Mouse (Mus musculus) small intestine, adult 2 months (tissue): Measurements from ENCODE around the gene Adgrd1. TPM values are rescaled to one million over a fixed set of nuclear protein-coding genes. Genes with fewer than 3 reads are reported as not detected.

Experiments
- H3K27ac ChIP-seq: fragments of 200-500 bp; 2 replicates; pipeline ENCODE4 v1.5.1; 2012; ENCODE audit warnings: low read depth, low read length, control low read depth, inconsistent platforms; ENCODE audit not compliant: insufficient read depth
- H3K27me3 ChIP-seq: fragments of 200-500 bp; 2 replicates; pipeline ENCODE4 v1.6.1; 2012; ENCODE audit warnings: mild to moderate bottlenecking, moderate library complexity, low read length, inconsistent platforms; ENCODE audit not compliant: control insufficient read depth, insufficient read depth
- H3K36me3 ChIP-seq: fragments of 200-500 bp; 2 replicates; pipeline ENCODE4 v1.6.1; 2012; ENCODE audit warnings: mild to moderate bottlenecking, low read length, control low read depth, inconsistent platforms; ENCODE audit not compliant: control insufficient read depth, insufficient read depth
- H3K4me1 ChIP-seq: fragments of 200-500 bp; 2 replicates; pipeline ENCODE4 v1.6.1; 2012; ENCODE audit warnings: low read length, inconsistent platforms, mixed read lengths; ENCODE audit not compliant: control insufficient read depth, insufficient read depth, insufficient read length
- H3K4me3 ChIP-seq: fragments of 200-500 bp; 2 replicates; pipeline ENCODE4 v1.5.1; 2012; ENCODE audit warnings: low read depth, mild to moderate bottlenecking, control low read depth, inconsistent platforms, low read length, moderate library complexity
- CTCF ChIP-seq: fragments of 200-500 bp; IDR thresholded peaks from 2 replicates; pipeline ENCODE4 v1.5.1; 2012; ENCODE audit warnings: low read depth, mild to moderate bottlenecking, control low read depth, inconsistent platforms, low read length, moderate library complexity, mixed read lengths; ENCODE audit not compliant: insufficient replicate concordance, insufficient read length; ENCODE audit errors: extremely low read depth
- POLR2A ChIP-seq: fragments of 200-500 bp; IDR thresholded peaks from 2 replicates; pipeline ENCODE4 v1.6.1; 2012; ENCODE audit warnings: low read depth, mild to moderate bottlenecking, control low read depth, inconsistent platforms, low read length, moderate library complexity
- WGBS: fragments of 180-500 bp; shearing (Covaris S2); methylation state at CpG from one replicate; pipeline ENCODE4 v1.1.7; 2018; 5-methylcytosine and 5-hydroxymethylcytosine counted together
- polyA plus RNA-seq: library from polyadenylated mRNA; depleted of rRNA; stranded (reverse); fragments of >200 nt; gene quantifications from 2 replicates; pipeline ENCODE4 v1.2.3, GENCODE M21; 2012

Adgrd1 gene
- polyA plus RNA-seq, 1 experiment, result 9.0 TPM

DNA sequence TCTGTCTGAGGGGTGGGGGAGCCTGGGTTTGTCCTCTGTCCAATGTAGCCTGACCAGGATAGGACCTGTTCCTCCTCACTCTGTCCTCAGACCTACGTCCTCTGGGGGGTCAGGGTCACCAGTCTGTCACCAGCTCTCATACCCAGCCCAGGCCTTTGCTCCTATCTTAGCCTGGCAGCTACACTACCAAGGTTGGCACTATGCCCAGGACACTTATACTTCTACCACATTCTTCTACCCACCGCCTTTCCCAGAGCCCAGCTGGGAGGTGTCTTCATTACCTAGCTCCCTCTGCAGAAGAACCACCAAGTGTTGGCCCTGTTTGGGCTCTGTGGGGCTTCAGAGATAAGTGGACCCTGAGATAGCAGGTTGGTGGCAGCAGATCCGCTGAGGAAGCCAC is 103.6 kb downstream of the Adgrd1 start:
- H3K27ac ChIP-seq, result no peak overlapping the region
- no peaks in the 10 kb centered on the region for H3K36me3 ChIP-seq
- 37% methylated on average over 3 of the region's 3 CpGs for WGBS
- no peak for TF ChIP-seq POLR2A
- no peak overlapping the region for H3K4me3 ChIP-seq
- H3K27me3 ChIP-seq, result no peaks in the 10 kb centered on the region
- H3K4me1 ChIP-seq, result no peaks in the 10 kb centered on the region

DNA sequence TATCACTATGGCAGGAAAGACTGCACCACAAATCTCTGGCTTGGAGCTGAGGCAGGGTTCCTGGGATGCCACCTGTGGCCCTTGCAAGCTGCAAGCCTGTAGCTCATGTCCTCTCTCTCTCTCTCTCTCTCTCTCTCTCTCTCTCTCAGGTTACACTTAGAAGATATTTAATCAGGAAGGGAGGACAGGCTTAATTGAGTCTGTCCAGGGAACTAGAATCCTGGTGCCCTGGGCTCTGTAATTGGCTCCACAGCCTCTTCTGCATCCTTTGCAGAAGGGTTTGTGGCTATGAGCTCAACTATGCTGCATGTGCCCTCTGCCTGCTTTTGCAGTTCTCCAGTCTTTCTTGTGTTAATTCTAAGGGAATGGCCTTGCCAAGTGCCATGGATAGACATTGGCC is 111.7 kb downstream of the Adgrd1 start:
- H3K27ac ChIP-seq, result no peak overlapping the region
- no peak overlapping the region for H3K4me3 ChIP-seq
- no peaks in the 10 kb centered on the region for H3K27me3 ChIP-seq
- H3K36me3 ChIP-seq, result no peaks in the 10 kb centered on the region
- no peaks in the 10 kb centered on the region for H3K4me1 ChIP-seq
- TF ChIP-seq CTCF (no peak), POLR2A (no peak)

GRCm38 (mm10) chr5:129208845-129209244 is 112.3 kb downstream of the Adgrd1 start:
- H3K4me1 ChIP-seq, result no peaks in the 10 kb centered on the region
- H3K4me3 ChIP-seq, result no peak overlapping the region
- WGBS, result 47% methylated on average over 4 of the region's 4 CpGs
- H3K36me3 ChIP-seq, result no peaks in the 10 kb centered on the region
- H3K27ac ChIP-seq, result no peak overlapping the region
- no peak for TF ChIP-seq POLR2A
- no peak for TF ChIP-seq CTCF
- no peaks in the 10 kb centered on the region for H3K27me3 ChIP-seq

GRCm38 (mm10) chr5:129211385-129212031 is 115.0 kb downstream of the Adgrd1 start:
- Histone ChIP-seq H3K4me1 (no peaks in the 10 kb centered on the region), H3K4me3 (no peak overlapping the region), H3K36me3 (no peaks in the 10 kb centered on the region), H3K27ac (no peak overlapping the region), H3K27me3 (no peaks in the 10 kb centered on the region)
- 47% methylated on average over 14 of the region's 14 CpGs for WGBS
- TF ChIP-seq POLR2A (no peak), CTCF (no peak)

GRCm38 (mm10) chr5:129214023-129214422 is 117.5 kb downstream of the Adgrd1 start:
- Histone ChIP-seq H3K4me3 (no peak overlapping the region), H3K4me1 (no peaks in the 10 kb centered on the region), H3K27ac (no peak overlapping the region), H3K27me3 (0 out of 2 replicates have a peak, but pooled peaks cover 2% of the 10 kb centered on the region), H3K36me3 (no peaks in the 10 kb centered on the region)
- WGBS, result 49% methylated on average over 9 of the region's 9 CpGs
- no peak for TF ChIP-seq CTCF
- no peak for TF ChIP-seq POLR2A

- Histone ChIP-seq H3K27ac (no peak overlapping the region), H3K4me3 (no peak overlapping the region), H3K36me3 (no peaks in the 10 kb centered on the region), H3K4me1 (no peaks in the 10 kb centered on the region), H3K27me3 (0 out of 2 replicates have a peak, but pooled peaks cover 2% of the 10 kb centered on the region)
- 82% methylated on average over 2 of the region's 2 CpGs for WGBS
- no peak for TF ChIP-seq CTCF
- no peak for TF ChIP-seq POLR2A
Measured at GRCm38 (mm10) chr5:129216001-129216400, 119.5 kb downstream of the Adgrd1 start.

DNA sequence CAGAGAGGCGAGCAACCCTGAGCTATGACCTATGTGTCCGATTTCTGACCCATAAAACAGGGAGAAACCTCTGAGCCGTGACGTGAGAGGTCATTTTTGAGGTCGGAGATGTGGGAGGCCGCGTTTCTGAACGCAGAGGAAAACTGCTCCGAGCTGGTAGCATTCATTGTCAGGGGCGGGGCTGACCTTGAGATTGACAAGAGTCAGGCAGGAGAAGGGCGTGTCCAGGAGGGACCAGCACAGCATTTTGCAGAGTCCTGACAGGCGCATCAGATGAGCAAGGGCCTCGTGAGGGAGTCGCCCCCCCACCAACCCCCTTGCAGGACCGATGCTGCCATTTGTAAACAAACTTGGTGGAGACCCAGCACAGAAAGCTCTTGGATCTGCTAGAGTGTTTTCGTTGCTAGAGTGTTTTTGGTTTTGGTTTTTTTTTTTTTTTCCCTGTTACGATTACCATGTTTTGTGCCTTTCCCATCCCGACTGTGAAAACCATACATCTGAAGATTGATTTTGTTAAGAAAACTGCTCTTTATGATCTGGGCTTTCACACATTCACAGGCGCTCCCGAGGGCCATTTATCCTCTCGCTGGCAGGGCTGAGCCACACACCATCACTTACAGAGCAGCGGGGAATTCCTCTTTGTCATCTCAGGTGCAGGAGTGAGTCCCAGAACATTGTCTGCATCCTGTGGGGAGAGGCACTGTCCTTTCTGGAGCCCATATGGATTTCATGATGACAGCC is 121.1 kb downstream of the Adgrd1 start:
- no peak for TF ChIP-seq POLR2A
- Histone ChIP-seq H3K27ac (no peak overlapping the region), H3K4me1 (no peaks in the 10 kb centered on the region), H3K27me3 (0 out of 2 replicates have a peak, but pooled peaks cover 2% of the 10 kb centered on the region), H3K36me3 (no peaks in the 10 kb centered on the region), H3K4me3 (no peak overlapping the region)
- 8% methylated on average over 22 of the region's 22 CpGs for WGBS
